Mouse (Mus musculus): ENCODE data around the gene Klf12. TPM values are rescaled to one million over a fixed set of nuclear protein-coding genes. Genes with fewer than 3 reads are reported as not detected.

Klf12 gene
- total and polyA plus RNA-seq, 2 experiments from 2014 or later, result 21.1 to 43.2 TPM

- H3K9ac ChIP-seq (replicated peaks; ENCODE audit: low read length), result no peak overlapping the region
- DNase-seq (ENCODE audit: low spot score), result no peak
- peaks cover 10% of the 10 kb centered on the region; the same call in 1 of the 2 replicates for H3K4me1 ChIP-seq (ENCODE audit: insufficient read depth, low read length)
- no peak overlapping the region for H3K4me3 ChIP-seq (ENCODE audit: low read length)
- H3K27me3 ChIP-seq (ENCODE audit: insufficient read depth, low read length), result no peaks in the 10 kb centered on the region
- H3K27ac ChIP-seq, result no peak overlapping the region
- no peak overlapping the region for H3K4me2 ChIP-seq (ENCODE audit: low read depth, low read length)
- WGBS, result 78% methylated on average over 7 of the region's 7 CpGs
- no peaks in the 10 kb centered on the region for H3K9me3 ChIP-seq (ENCODE audit: low read length)
- no peaks in the 10 kb centered on the region for H3K36me3 ChIP-seq (ENCODE audit: insufficient read depth, low read length)
- TF ChIP-seq CTCF (IDR thresholded peaks at IDR 0.05; ENCODE audit: low read depth), result no peak
- no peak for ATAC-seq
Observed at GRCm38 (mm10) chr14:100213066-100213465, 71.4 kb downstream of the Klf12 start.

- Histone ChIP-seq H3K27ac (0 out of 2 replicates have a peak overlapping the region, but pooled peaks have one; percentile 58), H3K4me1 (ENCODE audit: insufficient read depth, low read length) (peaks cover 10% of the 10 kb centered on the region; the same call in 1 of the 2 replicates), H3K9ac (replicated peaks; ENCODE audit: low read length) (no peak overlapping the region), H3K36me3 (ENCODE audit: insufficient read depth, low read length) (no peaks in the 10 kb centered on the region), H3K27me3 (ENCODE audit: insufficient read depth, low read length) (no peaks in the 10 kb centered on the region), H3K4me3 (ENCODE audit: low read length) (no peak overlapping the region), H3K9me3 (ENCODE audit: low read length) (no peaks in the 10 kb centered on the region), H3K4me2 (ENCODE audit: low read depth, low read length) (no peak overlapping the region)
- TF ChIP-seq CTCF (IDR thresholded peaks at IDR 0.05; ENCODE audit: low read depth), result no peak
- DNase-seq (ENCODE audit: low spot score) (no peak), ATAC-seq (no peak)
- 82% methylated on average over 4 of the region's 4 CpGs for WGBS
Observed at GRCm38 (mm10) chr14:100211826-100212117, 72.7 kb downstream of the Klf12 start.

- H3K36me3 ChIP-seq (ENCODE audit: insufficient read depth, low read length), result no peaks in the 10 kb centered on the region
Observed at GRCm38 (mm10) chr14:100211036-100211825, 73.2 kb downstream of the Klf12 start.

GRCm38 (mm10) chr14:100209814-100210419 is 74.6 kb downstream of the Klf12 start:
- Histone ChIP-seq H3K4me3 (ENCODE audit: low read length) (no peak overlapping the region), H3K9me3 (ENCODE audit: low read length) (no peaks in the 10 kb centered on the region), H3K4me1 (ENCODE audit: insufficient read depth, low read length) (peaks cover 10% of the 10 kb centered on the region; the same call in 1 of the 2 replicates), H3K4me2 (ENCODE audit: low read depth, low read length) (0 out of 2 replicates have a peak overlapping the region, but pooled peaks have one; percentile 1), H3K9ac (replicated peaks; ENCODE audit: low read length) (no peak overlapping the region), H3K27ac (no peak overlapping the region), H3K27me3 (ENCODE audit: insufficient read depth, low read length) (no peaks in the 10 kb centered on the region), H3K36me3 (ENCODE audit: insufficient read depth, low read length) (no peaks in the 10 kb centered on the region)
- TF ChIP-seq CTCF (IDR thresholded peaks at IDR 0.05; ENCODE audit: low read depth), result no peak
- ATAC-seq, result no peak
- 24% methylated on average over 12 of the region's 12 CpGs for WGBS
- peak; percentile 18 for DNase-seq (ENCODE audit: low spot score)

More at GRCm38 (mm10) chr14:100211036-100211825, 73.2 kb downstream of the Klf12 start:
- Histone ChIP-seq H3K4me3 (ENCODE audit: low read length) (no peak overlapping the region), H3K9ac (replicated peaks; ENCODE audit: low read length) (no peak overlapping the region), H3K4me1 (ENCODE audit: insufficient read depth, low read length) (peaks cover 10% of the 10 kb centered on the region; the same call in 1 of the 2 replicates), H3K27me3 (ENCODE audit: insufficient read depth, low read length) (no peaks in the 10 kb centered on the region), H3K27ac (peak overlapping the region; percentile 58), H3K9me3 (ENCODE audit: low read length) (no peaks in the 10 kb centered on the region), H3K4me2 (ENCODE audit: low read depth, low read length) (peak overlapping the region; percentile 24; the same call in 1 of the 2 replicates)
- no peak for TF ChIP-seq CTCF (IDR thresholded peaks at IDR 0.05; ENCODE audit: low read depth)
- WGBS, result 45% methylated on average over 11 of the region's 11 CpGs
- DNase-seq (ENCODE audit: low spot score) (peak; percentile 73), ATAC-seq (peak; percentile 67)

GRCm38 (mm10) chr14:100207081-100207480 is 77.4 kb downstream of the Klf12 start:
- Histone ChIP-seq H3K4me3 (ENCODE audit: low read length) (no peak overlapping the region), H3K4me1 (ENCODE audit: insufficient read depth, low read length) (peaks cover 13% of the 10 kb centered on the region; the same call in 1 of the 2 replicates), H3K9ac (replicated peaks; ENCODE audit: low read length) (no peak overlapping the region), H3K9me3 (ENCODE audit: low read length) (no peaks in the 10 kb centered on the region), H3K27me3 (ENCODE audit: insufficient read depth, low read length) (no peaks in the 10 kb centered on the region), H3K36me3 (ENCODE audit: insufficient read depth, low read length) (no peaks in the 10 kb centered on the region), H3K4me2 (ENCODE audit: low read depth, low read length) (no peak overlapping the region), H3K27ac (no peak overlapping the region)
- DNase-seq (ENCODE audit: low spot score), result no peak
- 81% methylated on average over 3 of the region's 3 CpGs for WGBS
- ATAC-seq, result no peak
- no peak for TF ChIP-seq CTCF (IDR thresholded peaks at IDR 0.05; ENCODE audit: low read depth)

- 91% methylated on average over 3 of the region's 3 CpGs for WGBS
- H3K4me2 ChIP-seq (ENCODE audit: low read depth, low read length), result no peak overlapping the region
Observed at GRCm38 (mm10) chr14:100206207-100206606, 78.3 kb downstream of the Klf12 start.

More at GRCm38 (mm10) chr14:100206207-100206606, 78.3 kb downstream of the Klf12 start:
- no peaks in the 10 kb centered on the region for H3K9me3 ChIP-seq (ENCODE audit: low read length)
- no peak for TF ChIP-seq CTCF (IDR thresholded peaks at IDR 0.05; ENCODE audit: low read depth)
- H3K27ac ChIP-seq, result no peak overlapping the region
- no peaks in the 10 kb centered on the region for H3K27me3 ChIP-seq (ENCODE audit: insufficient read depth, low read length)
- no peak for ATAC-seq
- H3K4me3 ChIP-seq (ENCODE audit: low read length), result no peak overlapping the region
- no peaks in the 10 kb centered on the region for H3K36me3 ChIP-seq (ENCODE audit: insufficient read depth, low read length)
- H3K9ac ChIP-seq (replicated peaks; ENCODE audit: low read length), result no peak overlapping the region
- H3K4me1 ChIP-seq (ENCODE audit: insufficient read depth, low read length), result peaks cover 12% of the 10 kb centered on the region; the same call in 1 of the 2 replicates
- no peak for DNase-seq (ENCODE audit: low spot score)

Data from hindbrain, postnatal 0 days (tissue).